In genomic region chr17:34603375-34604060, GRCm38 (mm10) we compare ENCODE assay signal across 8 mouse cellular contexts. TPM values are rescaled to one million over a fixed set of nuclear protein-coding genes. Genes with fewer than 3 reads are reported as not detected.
DNase-seq lines count a peak whose midpoint lies in the region; ATAC-seq lines count a peak whose summit lies in the region.

Gene Rnf5 (minus strand): TSS chr17:34603690.

- peak within 1 kb of the TSS; percentile 97 for H3K4me3 ChIP-seq in intestine, embryonic 14.5 days (ENCODE audit: low read depth, low read length)

- peak within 1 kb of the TSS; percentile 90 for H3K27ac ChIP-seq in intestine, embryonic 14.5 days (ENCODE audit: low read depth)

- WGBS in intestine, embryonic 14.5 days, result under 1% methylated on average over 30 of the region's 30 CpGs

- no peaks in the 10 kb centered on the region for H3K9me3 ChIP-seq in intestine, embryonic 14.5 days (ENCODE audit: control insufficient read depth, low read length)

- peak within 1 kb of the TSS; percentile 86 for H3K9ac ChIP-seq in intestine, embryonic 14.5 days (ENCODE audit: low read length)

- peaks cover 24% of the 10 kb centered on the region for H3K36me3 ChIP-seq in intestine, embryonic 14.5 days (ENCODE audit: control insufficient read depth, insufficient read depth, low read length)

- H3K4me1 ChIP-seq in intestine, embryonic 14.5 days (replicated peaks; ENCODE audit: control insufficient read depth, insufficient read depth, low read length), result peaks cover 35% of the 10 kb centered on the region

- intact Hi-C loops in left cerebral cortex, postnatal 14 days (cut with DNase I), result loop anchor here (10.0 kb wide), 2 partner anchors 569 to 631 kb away; partner anchors contain the start of genes Atp6v1g2, Col11a2, Nfkbil1 and Rxrb

- H3K27me3 ChIP-seq in intestine, embryonic 14.5 days (replicated peaks; ENCODE audit: control insufficient read depth, insufficient read depth, low read length), result no peaks in the 10 kb centered on the region

- ATAC-seq in intestine, embryonic 14.5 days (replicated peaks; ENCODE audit: low FRiP score, low TSS enrichment, low read depth), result peak; percentile 98

- H3K4me2 ChIP-seq in intestine, embryonic 14.5 days (ENCODE audit: low read length), result peak within 1 kb of the TSS; percentile 94

- DNase-seq in adrenal gland, adult 18-20 months (ENCODE audit: low spot score in 2 of 2), result peak; percentile 90 to 92
- peak; percentile 99 for DNase-seq in embryo, embryonic 11 days
- DNase-seq in gastrocnemius, postnatal 25 days, result peak; percentile 99
- DNase-seq in intestine, embryonic 14.5 days (ENCODE audit: low spot score), result peak; percentile 98
- peak; percentile 100 for DNase-seq in left cerebral cortex, postnatal 14 days (ENCODE audit: low spot score in 2 of 2)
- peak; percentile 100 for DNase-seq in mesoderm, embryonic 11.5 days (ENCODE audit: low read depth, low spot score)
- DNase-seq in right cerebral cortex, postnatal 36 days (ENCODE audit: low spot score in 2 of 2), result peak; percentile 99 to 100
- DNase-seq in yolk sac, embryonic 10.5 days (ENCODE audit: low spot score), result peak; percentile 100

RNA-seq across cellular contexts. Expression of gene Rnf5, which starts in this region (rescaled TPM):
- total RNA-seq in adrenal gland, adult 18-20 months (2021), result 10 to 100 TPM; 71.8 to 86.7 TPM
- 10 to 100 TPM; 16.4 to 19.2 TPM for total RNA-seq in gastrocnemius, postnatal 25 days (2021)
- 109 and 110 TPM in 2 replicates for polyA plus RNA-seq in intestine, embryonic 14.5 days (2014; fragmentation: Nextera tagmentation; extraction: Ambion mirVana)
- 10 to 100 TPM; 83.2 to 90.9 TPM for total RNA-seq in left cerebral cortex, postnatal 14 days (2021)

Comparison
In these comparisons a context has a peak if more than half of its experiments do, and no peak if none do; other contexts are left out.
1. Peak in every context shown above with its lines: DNase-seq, ATAC-seq, H3K4me3 ChIP-seq and H3K27ac ChIP-seq.